Mouse (Mus musculus): Measurements from ENCODE around the gene Nav3.

DNA sequence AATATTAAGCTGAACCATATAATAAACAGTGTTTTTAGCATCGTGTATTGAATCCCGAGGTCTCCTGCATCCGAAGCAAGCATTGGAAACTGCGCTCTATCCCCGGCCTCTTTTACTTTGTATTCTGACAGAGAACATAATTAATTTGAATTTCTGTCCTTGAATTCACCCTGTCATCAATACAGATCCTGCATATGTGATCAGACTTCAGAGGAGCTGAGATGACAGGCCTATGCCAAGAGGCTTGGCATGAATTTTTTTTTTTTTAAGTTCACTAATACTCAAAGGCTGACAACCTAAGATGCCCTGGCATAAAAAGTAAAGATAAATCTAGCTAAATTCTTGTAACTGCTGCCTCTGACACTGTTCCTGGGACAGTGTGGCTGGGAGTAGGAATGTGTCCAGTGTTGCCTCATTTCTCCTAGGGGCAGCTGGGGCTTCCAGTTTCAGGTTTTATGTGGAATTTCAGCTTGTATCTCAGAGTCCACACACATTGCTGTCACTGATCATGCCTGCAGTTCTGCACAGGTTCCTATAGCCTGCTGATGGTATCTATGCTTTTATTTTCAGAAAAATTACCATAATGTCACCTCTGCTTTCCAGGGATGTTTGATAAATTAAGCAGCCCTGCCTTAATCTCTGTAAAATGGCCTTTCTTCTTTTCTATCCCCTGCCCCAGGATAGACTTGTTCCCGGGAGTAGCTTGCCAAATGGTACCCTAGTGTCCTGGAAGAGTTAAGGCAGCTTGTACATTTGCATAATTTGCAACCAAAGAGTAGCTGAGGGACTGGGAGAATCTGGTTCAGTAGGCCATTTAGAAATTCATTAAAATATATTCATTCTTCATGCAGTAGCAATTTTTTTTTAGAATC, 301.8 kb downstream of the Nav3 start:
- TF ChIP-seq CTCF (IDR thresholded peaks at IDR 0.05; ENCODE audit: extremely low read depth, insufficient read length, insufficient replicate concordance, low read depth, low read length) (no peak), POLR2A (IDR thresholded peaks at IDR 0.05; ENCODE audit: low read depth, low read length) (no peak)
